Mouse (Mus musculus): ENCODE data around the gene Oard1.

The Oard1 gene

GRCm38 (mm10) chr17:48437421-48437911 is 27.7 kb downstream of the Oard1 start:
- no peak for DNase-seq

GRCm38 (mm10) chr17:48442745-48443457 is 33.1 kb downstream of the Oard1 start:
- no peak for DNase-seq

GRCm38 (mm10) chr17:48443542-48444145 is 33.8 kb downstream of the Oard1 start:
- no peak for DNase-seq

GRCm38 (mm10) chr17:48447675-48448074 is 37.9 kb downstream of the Oard1 start:
- DNase-seq: no peak

GRCm38 (mm10) chr17:48450666-48451352 is 41.0 kb downstream of the Oard1 start:
- DNase-seq: no peak

- no peak for DNase-seq
These were observed 41.5 kb downstream of the Oard1 start, which contains the start of gene Tspo2 for GRCm38 (mm10) chr17:48451353-48451675. Gene Tspo2 (minus strand): TSS chr17:48451522.

GRCm38 (mm10) chr17:48451753-48452444 is 42.1 kb downstream of the Oard1 start:
- no peak for DNase-seq

GRCm38 (mm10) chr17:48453489-48453888 is 43.7 kb downstream of the Oard1 start:
- no peak for DNase-seq

GRCm38 (mm10) chr17:48454190-48454589 is 44.4 kb downstream of the Oard1 start:
- no peak for DNase-seq

GRCm38 (mm10) chr17:48454688-48455087 is 44.9 kb downstream of the Oard1 start, which contains the start of gene Unc5cl:
Gene Unc5cl (plus strand): TSS chr17:48454901.
- DNase-seq: no peak

- DNase-seq: no peak
These were observed 46.1 kb downstream of the Oard1 start for GRCm38 (mm10) chr17:48455955-48456354.

- DNase-seq: no peak
These were observed 48.3 kb downstream of the Oard1 start for GRCm38 (mm10) chr17:48457971-48458653.

GRCm38 (mm10) chr17:48462096-48462495 is 52.3 kb downstream of the Oard1 start:
- no peak for DNase-seq

GRCm38 (mm10) chr17:48463391-48463790 is 53.6 kb downstream of the Oard1 start:
- no peak for DNase-seq

All from cerebellum, adult 9-11 months (tissue).